Mouse (Mus musculus): ENCODE results near the gene Adgrg7. TPM values are rescaled to one million over a fixed set of nuclear protein-coding genes. Genes with fewer than 3 reads are reported as not detected.

The Adgrg7 gene
- polyA plus RNA-seq (2016; fragmentation: Nextera tagmentation; extraction: Ambion mirVana) = not detected in 2 replicates

DNA sequence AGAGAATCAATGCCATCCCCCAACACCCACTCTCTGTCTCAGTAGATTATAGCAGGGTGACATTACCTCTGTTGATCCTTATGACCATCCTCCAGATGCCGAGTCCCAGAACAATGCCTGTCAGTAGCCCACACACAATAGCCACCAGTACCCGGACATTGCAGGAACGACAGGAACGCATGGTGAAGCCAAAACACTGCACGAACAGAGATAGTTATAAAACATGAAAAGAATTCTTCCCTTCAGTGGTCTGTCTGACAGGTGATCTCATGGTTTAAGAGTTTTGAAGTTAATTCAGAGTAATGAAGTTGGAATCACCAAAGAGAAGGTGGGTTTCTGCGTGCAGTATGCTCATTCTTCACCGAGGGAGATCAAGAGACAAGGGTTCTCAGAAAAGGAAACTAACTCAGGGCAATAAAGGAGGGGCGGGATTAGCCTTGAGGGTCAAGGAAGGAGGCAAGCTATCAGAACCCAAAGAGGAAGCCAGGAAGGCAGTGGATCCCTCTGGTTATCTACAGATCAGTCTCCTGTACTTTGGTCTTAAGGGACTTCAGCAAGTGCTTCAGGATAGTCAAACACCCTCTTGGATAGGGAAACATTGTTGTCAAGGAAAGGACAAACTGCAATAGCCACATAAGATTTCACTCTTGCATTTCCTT lies at the start of gene Adgrg7:
Gene Adgrg7, minus strand, starts transcription at position 375 of the 659 bp plus-strand sequence.
- H3K9me3 ChIP-seq = no peaks in the 10 kb centered on the region
- no peak within 1 kb of the TSS for H3K27ac ChIP-seq (replicated peaks)
- WGBS = 83% methylated on average over 8 of the region's 8 CpGs
- H3K9ac ChIP-seq (replicated peaks) = no peak within 1 kb of the TSS
- no peaks in the 10 kb centered on the region for H3K4me1 ChIP-seq
- H3K4me2 ChIP-seq (replicated peaks) = no peak within 1 kb of the TSS
- no peaks in the 10 kb centered on the region for H3K36me3 ChIP-seq
- H3K27me3 ChIP-seq = no peaks in the 10 kb centered on the region
- no peak within 1 kb of the TSS for H3K4me3 ChIP-seq
- ATAC-seq (ENCODE audit: low FRiP score, low read depth) = no peak

GRCm38 (mm10) chr16:56842988-56843387 lies 47.3 kb upstream of the Adgrg7 start:
- ATAC-seq (ENCODE audit: low FRiP score, low read depth) = no peak
- no peak overlapping the region for H3K4me2 ChIP-seq (replicated peaks)
- no peaks in the 10 kb centered on the region for H3K4me1 ChIP-seq
- H3K27ac ChIP-seq (replicated peaks) = no peak overlapping the region
- no peaks in the 10 kb centered on the region for H3K36me3 ChIP-seq
- H3K9me3 ChIP-seq = no peaks in the 10 kb centered on the region
- 85% methylated on average over 5 of the region's 5 CpGs for WGBS
- no peak overlapping the region for H3K4me3 ChIP-seq
- H3K27me3 ChIP-seq = no peaks in the 10 kb centered on the region
- H3K9ac ChIP-seq (replicated peaks) = no peak overlapping the region

GRCm38 (mm10) chr16:56833312-56833711 lies 37.7 kb upstream of the Adgrg7 start:
- no peaks in the 10 kb centered on the region for H3K9me3 ChIP-seq
- no peaks in the 10 kb centered on the region for H3K36me3 ChIP-seq
- H3K27me3 ChIP-seq = no peaks in the 10 kb centered on the region
- H3K4me2 ChIP-seq (replicated peaks) = no peak overlapping the region
- no peak overlapping the region for H3K9ac ChIP-seq (replicated peaks)
- ATAC-seq (ENCODE audit: low FRiP score, low read depth) = no peak
- H3K27ac ChIP-seq (replicated peaks) = no peak overlapping the region
- H3K4me1 ChIP-seq = no peaks in the 10 kb centered on the region
- no peak overlapping the region for H3K4me3 ChIP-seq
- 97% methylated on average over 1 of the region's 1 CpGs for WGBS

DNA sequence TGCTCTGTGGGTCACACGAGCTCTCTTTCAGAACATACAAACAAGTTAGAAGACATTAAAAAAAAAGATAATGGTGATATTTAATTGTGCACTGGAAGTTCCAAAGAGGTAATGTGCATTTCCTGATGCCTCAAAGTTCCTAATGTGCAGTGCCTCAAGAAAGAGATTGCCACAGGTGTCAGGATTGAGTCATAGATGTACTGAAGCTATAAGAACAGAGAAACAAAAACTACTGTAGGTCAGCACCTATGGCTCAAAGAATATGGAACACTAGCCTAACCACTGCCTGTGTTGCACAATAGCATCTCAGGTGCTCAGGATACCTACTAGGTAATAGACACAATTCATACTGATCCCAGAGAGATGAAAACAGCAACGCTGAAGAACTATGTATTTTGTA lies 36.3 kb upstream of the Adgrg7 start:
- WGBS = 94% methylated on average over 2 of the region's 2 CpGs
- no peak overlapping the region for H3K9ac ChIP-seq (replicated peaks)
- no peaks in the 10 kb centered on the region for H3K9me3 ChIP-seq
- H3K27ac ChIP-seq (replicated peaks) = no peak overlapping the region
- no peaks in the 10 kb centered on the region for H3K4me1 ChIP-seq
- no peak overlapping the region for H3K4me2 ChIP-seq (replicated peaks)
- no peaks in the 10 kb centered on the region for H3K27me3 ChIP-seq
- no peak overlapping the region for H3K4me3 ChIP-seq
- ATAC-seq (ENCODE audit: low FRiP score, low read depth) = no peak
- no peaks in the 10 kb centered on the region for H3K36me3 ChIP-seq

DNA sequence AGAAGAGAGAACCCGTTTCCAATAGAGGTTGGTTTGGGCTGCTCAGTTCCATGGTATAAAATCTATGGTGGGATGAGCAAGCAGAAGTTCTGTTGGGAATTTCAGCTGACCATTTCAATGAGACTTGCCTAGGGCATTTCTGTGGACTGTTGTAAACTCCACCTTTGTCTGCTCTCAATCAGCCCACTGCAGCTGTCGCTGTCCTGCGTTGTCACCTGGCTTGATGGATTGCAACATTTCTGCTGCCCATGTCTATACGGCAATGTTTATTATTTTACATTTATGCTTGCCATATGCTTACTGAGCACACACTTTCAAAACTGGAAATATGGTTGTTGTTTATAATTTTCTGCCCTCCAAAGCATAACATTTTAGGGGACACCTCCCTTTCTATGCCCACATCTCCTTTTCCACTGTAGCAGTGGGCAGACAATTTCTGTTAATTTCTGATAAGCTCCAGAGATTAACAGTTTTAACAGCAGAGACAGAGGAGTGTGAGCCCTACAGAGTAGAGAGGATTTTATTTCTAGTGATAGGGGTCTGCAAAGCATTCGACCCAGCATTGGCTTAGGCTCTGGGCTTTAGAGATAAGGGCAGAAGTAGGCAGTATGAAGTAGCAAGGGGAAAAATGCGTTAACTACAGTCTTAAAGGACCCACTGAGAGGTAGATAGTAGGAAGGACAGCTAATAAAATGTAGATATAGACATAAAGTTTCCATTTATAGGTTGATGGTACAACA lies 5.9 kb upstream of the Adgrg7 start:
- Histone ChIP-seq H3K9ac (replicated peaks) (no peak overlapping the region), H3K27ac (replicated peaks) (no peak overlapping the region), H3K27me3 (no peaks in the 10 kb centered on the region), H3K4me2 (replicated peaks) (no peak overlapping the region), H3K4me3 (no peak overlapping the region), H3K36me3 (no peaks in the 10 kb centered on the region), H3K4me1 (no peaks in the 10 kb centered on the region), H3K9me3 (no peaks in the 10 kb centered on the region)
- ATAC-seq (ENCODE audit: low FRiP score, low read depth) = no peak
- 83% methylated on average over 6 of the region's 6 CpGs for WGBS

- H3K9ac ChIP-seq (replicated peaks) = no peak overlapping the region
- no peak overlapping the region for H3K27ac ChIP-seq (replicated peaks)
Observed at GRCm38 (mm10) chr16:56800946-56801345, 5.3 kb upstream of the Adgrg7 start.

DNA sequence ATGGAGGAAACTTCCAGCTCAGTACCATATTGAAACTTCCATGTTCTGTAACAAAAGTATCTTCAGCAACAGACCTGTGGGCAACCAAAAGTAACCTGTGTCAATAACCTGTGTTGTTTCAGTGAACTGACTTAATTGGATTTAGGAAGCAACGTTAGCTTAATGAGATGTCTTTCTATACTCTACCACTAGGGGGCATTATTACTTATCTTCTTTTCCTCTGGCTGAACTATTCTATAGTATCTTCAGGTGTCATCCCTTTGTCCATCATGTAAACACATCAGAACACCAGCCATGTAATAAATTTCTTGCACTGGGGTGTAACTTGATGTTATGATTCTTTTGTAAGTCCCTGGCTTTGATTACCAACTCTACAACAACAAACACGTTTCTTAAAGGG lies 4.8 kb upstream of the Adgrg7 start:
- H3K4me3 ChIP-seq = no peak overlapping the region
- WGBS = 45% methylated on average over 2 of the region's 2 CpGs
- H3K4me1 ChIP-seq = no peaks in the 10 kb centered on the region
- H3K36me3 ChIP-seq = no peaks in the 10 kb centered on the region
- no peak overlapping the region for H3K4me2 ChIP-seq (replicated peaks)
- no peaks in the 10 kb centered on the region for H3K9me3 ChIP-seq
- H3K27ac ChIP-seq (replicated peaks) = no peak overlapping the region
- no peak overlapping the region for H3K9ac ChIP-seq (replicated peaks)
- ATAC-seq (ENCODE audit: low FRiP score, low read depth) = no peak
- H3K27me3 ChIP-seq = no peaks in the 10 kb centered on the region

More at GRCm38 (mm10) chr16:56800946-56801345, 5.3 kb upstream of the Adgrg7 start:
- Histone ChIP-seq H3K9me3 (no peaks in the 10 kb centered on the region), H3K4me1 (no peaks in the 10 kb centered on the region), H3K4me2 (replicated peaks) (no peak overlapping the region), H3K27me3 (no peaks in the 10 kb centered on the region), H3K4me3 (no peak overlapping the region), H3K36me3 (no peaks in the 10 kb centered on the region)
- no peak for ATAC-seq (ENCODE audit: low FRiP score, low read depth)
- 87% methylated on average over 7 of the region's 7 CpGs for WGBS

GRCm38 (mm10) chr16:56799541-56800029 lies 3.9 kb upstream of the Adgrg7 start:
- Histone ChIP-seq H3K27ac (replicated peaks) (no peak overlapping the region), H3K27me3 (no peaks in the 10 kb centered on the region), H3K9ac (replicated peaks) (no peak overlapping the region), H3K4me3 (no peak overlapping the region), H3K4me1 (no peaks in the 10 kb centered on the region), H3K36me3 (no peaks in the 10 kb centered on the region), H3K9me3 (no peaks in the 10 kb centered on the region), H3K4me2 (replicated peaks) (no peak overlapping the region)
- WGBS = 92% methylated on average over 3 of the region's 3 CpGs
- ATAC-seq (ENCODE audit: low FRiP score, low read depth) = no peak

- Histone ChIP-seq H3K4me1 (no peaks in the 10 kb centered on the region), H3K36me3 (no peaks in the 10 kb centered on the region), H3K9me3 (no peaks in the 10 kb centered on the region), H3K4me3 (no peak overlapping the region), H3K9ac (replicated peaks) (no peak overlapping the region), H3K27ac (replicated peaks) (no peak overlapping the region), H3K4me2 (replicated peaks) (no peak overlapping the region), H3K27me3 (no peaks in the 10 kb centered on the region)
- 84% methylated on average over 7 of the region's 7 CpGs for WGBS
- no peak for ATAC-seq (ENCODE audit: low FRiP score, low read depth)
Observed at GRCm38 (mm10) chr16:56798873-56799272, 3.2 kb upstream of the Adgrg7 start.

- ATAC-seq (ENCODE audit: low FRiP score, low read depth) = no peak
- H3K27me3 ChIP-seq = no peaks in the 10 kb centered on the region
- H3K36me3 ChIP-seq = no peaks in the 10 kb centered on the region
- no peak overlapping the region for H3K9ac ChIP-seq (replicated peaks)
- H3K4me3 ChIP-seq = no peak overlapping the region
- no peaks in the 10 kb centered on the region for H3K4me1 ChIP-seq
- H3K4me2 ChIP-seq (replicated peaks) = no peak overlapping the region
- H3K9me3 ChIP-seq = no peaks in the 10 kb centered on the region
- no peak overlapping the region for H3K27ac ChIP-seq (replicated peaks)
- WGBS = 84% methylated on average over 7 of the region's 7 CpGs
Observed at GRCm38 (mm10) chr16:56794383-56795144, 1.1 kb downstream of the Adgrg7 start.

- Histone ChIP-seq H3K4me2 (replicated peaks) (no peak overlapping the region), H3K4me3 (no peak overlapping the region), H3K9ac (replicated peaks) (no peak overlapping the region), H3K27ac (replicated peaks) (no peak overlapping the region), H3K27me3 (no peaks in the 10 kb centered on the region), H3K9me3 (no peaks in the 10 kb centered on the region), H3K4me1 (no peaks in the 10 kb centered on the region), H3K36me3 (no peaks in the 10 kb centered on the region)
- WGBS = 85% methylated on average over 1 of the region's 1 CpGs
- ATAC-seq (ENCODE audit: low FRiP score, low read depth) = no peak
Observed at GRCm38 (mm10) chr16:56793778-56794177, 1.9 kb downstream of the Adgrg7 start.

DNA sequence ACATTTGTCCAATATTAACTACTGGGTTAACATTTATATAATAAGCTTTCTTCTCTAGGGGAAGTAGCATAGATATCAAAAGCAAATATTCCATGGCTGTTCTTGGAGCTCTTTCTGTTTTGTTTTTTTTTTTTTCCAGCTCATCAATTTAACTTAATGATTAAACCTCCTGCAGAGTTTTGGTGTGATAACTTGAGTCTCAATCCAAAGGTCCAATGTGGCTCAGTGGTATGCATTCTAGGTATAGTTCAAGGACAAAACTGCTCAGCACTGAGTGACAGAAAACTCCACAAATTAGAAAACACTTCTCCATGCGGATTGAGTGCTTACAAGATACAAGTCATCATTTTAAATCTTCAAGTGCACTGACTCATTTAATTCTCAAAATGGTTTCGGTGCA lies 9.7 kb downstream of the Adgrg7 start:
- H3K27ac ChIP-seq (replicated peaks) = no peak overlapping the region
- no peak for ATAC-seq (ENCODE audit: low FRiP score, low read depth)
- no peak overlapping the region for H3K4me2 ChIP-seq (replicated peaks)
- no peaks in the 10 kb centered on the region for H3K9me3 ChIP-seq
- WGBS = 94% methylated on average over 2 of the region's 2 CpGs
- H3K4me1 ChIP-seq = no peaks in the 10 kb centered on the region
- no peak overlapping the region for H3K9ac ChIP-seq (replicated peaks)
- H3K4me3 ChIP-seq = no peak overlapping the region
- H3K36me3 ChIP-seq = no peaks in the 10 kb centered on the region
- H3K27me3 ChIP-seq = no peaks in the 10 kb centered on the region

Measured in midbrain, embryonic 12.5 days (tissue).